Mouse (Mus musculus): ENCODE measurements around the gene AI467606. TPM values are rescaled to one million over a fixed set of nuclear protein-coding genes. Genes with fewer than 3 reads are reported as not detected.
A peak's percentile ranks its signal among the peaks of the same experiment; 100 is the strongest.

AI467606 gene
- polyA plus RNA-seq, 1 experiment from 2014 or later, result 8.3 TPM

DNA sequence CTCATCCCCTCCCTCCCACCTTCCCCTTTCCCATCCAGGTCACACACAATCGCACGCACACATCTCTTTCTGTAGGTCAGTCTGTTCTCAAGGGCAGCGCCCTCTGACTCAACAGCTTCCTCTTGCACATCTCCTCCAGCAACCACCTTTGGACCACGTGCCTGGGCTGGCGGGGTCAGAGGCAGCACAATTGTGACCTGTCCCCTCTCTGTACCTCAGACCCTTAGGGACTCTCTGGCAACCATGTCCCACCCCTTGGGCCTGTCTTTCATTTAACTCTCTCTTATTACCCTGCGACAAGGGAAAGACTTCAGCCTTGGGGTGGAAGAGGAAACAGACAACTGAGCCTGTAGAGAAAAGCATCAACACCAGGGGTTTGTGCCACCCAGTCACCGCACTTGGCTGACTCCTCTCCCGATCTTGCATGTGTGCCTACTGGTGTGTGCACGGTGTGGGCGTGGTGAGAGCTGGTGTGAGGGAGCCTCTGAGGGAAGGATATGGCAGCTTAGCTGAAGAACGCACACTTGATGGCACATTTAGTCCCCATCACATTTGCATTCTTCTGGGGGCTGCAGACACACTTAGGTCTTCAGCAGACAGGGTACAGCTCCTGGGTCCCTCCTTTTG, 43.8 kb downstream of the AI467606 start:
- no peak for ATAC-seq
- 53% methylated on average over 11 of the region's 11 CpGs for WGBS (ENCODE audit: insufficient replicate concordance)
- no peaks in the 10 kb centered on the region for H3K9me3 ChIP-seq (replicated peaks)
- H3K4me1 ChIP-seq, result peaks cover 64% of the 10 kb centered on the region
- peaks cover 8% of the 10 kb centered on the region; the same call in 1 of the 2 replicates for H3K36me3 ChIP-seq
- H3K27me3 ChIP-seq (replicated peaks), result no peaks in the 10 kb centered on the region
- H3K27ac ChIP-seq, result peak overlapping the region; percentile 34
- peak overlapping the region; percentile 65 for H3K4me2 ChIP-seq
- 0 out of 2 replicates have a peak overlapping the region, but pooled peaks have one; percentile 20 for H3K9ac ChIP-seq
- H3K4me3 ChIP-seq, result peak overlapping the region; percentile 48

DNA sequence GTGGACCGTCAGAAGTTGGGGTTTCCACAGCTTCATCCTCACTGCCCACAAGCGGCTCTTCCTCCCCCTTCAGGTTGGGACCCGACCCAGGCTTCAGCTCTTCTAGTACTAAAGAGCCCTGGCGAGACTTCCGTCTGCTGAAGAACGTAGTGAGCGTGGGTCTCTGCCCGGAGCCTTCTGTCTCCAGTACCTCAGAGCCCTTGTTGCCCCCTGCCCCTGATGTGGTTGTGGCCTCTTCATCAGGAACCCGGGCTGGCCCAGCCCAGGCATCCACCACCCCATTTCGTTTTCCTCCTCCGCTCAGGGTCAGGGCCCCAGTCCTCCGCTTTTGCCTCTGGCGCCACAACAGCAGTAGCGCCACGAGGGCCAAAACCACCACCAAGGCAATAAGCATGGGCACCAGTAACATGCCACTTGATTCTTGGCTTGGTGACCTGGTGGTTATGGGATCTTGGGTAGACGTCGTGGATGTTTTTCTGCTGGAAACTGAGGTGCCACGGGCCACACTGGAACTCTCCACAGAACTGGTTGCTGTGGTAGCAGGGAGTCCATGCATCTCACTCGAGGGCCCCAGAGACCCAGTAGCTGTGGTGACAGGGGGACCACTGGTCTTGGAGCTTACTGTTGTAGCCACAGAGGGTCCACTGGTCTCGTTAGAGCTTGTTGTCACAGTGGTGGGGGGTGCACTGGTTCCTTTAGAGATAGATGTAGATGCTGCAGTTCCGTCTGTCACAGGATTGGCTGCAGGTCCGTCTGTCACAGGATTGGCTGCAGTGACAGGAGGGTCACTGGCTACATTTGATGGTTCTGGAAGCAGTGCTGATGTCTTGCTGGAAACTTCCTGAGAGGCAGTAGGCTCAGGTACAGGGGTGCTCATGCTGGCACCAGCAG, 45.3 kb downstream of the AI467606 start:
- Histone ChIP-seq H3K4me1 (peaks cover 76% of the 10 kb centered on the region), H3K36me3 (peaks cover 8% of the 10 kb centered on the region; the same call in 1 of the 2 replicates), H3K27ac (peak overlapping the region; percentile 85), H3K4me3 (peak overlapping the region; percentile 48), H3K4me2 (peak overlapping the region; percentile 65), H3K9me3 (replicated peaks) (no peaks in the 10 kb centered on the region), H3K9ac (peak overlapping the region; percentile 62), H3K27me3 (replicated peaks) (no peaks in the 10 kb centered on the region)
- WGBS (ENCODE audit: insufficient replicate concordance), result 68% methylated on average over 22 of the region's 22 CpGs
- ATAC-seq, result no peak

DNA sequence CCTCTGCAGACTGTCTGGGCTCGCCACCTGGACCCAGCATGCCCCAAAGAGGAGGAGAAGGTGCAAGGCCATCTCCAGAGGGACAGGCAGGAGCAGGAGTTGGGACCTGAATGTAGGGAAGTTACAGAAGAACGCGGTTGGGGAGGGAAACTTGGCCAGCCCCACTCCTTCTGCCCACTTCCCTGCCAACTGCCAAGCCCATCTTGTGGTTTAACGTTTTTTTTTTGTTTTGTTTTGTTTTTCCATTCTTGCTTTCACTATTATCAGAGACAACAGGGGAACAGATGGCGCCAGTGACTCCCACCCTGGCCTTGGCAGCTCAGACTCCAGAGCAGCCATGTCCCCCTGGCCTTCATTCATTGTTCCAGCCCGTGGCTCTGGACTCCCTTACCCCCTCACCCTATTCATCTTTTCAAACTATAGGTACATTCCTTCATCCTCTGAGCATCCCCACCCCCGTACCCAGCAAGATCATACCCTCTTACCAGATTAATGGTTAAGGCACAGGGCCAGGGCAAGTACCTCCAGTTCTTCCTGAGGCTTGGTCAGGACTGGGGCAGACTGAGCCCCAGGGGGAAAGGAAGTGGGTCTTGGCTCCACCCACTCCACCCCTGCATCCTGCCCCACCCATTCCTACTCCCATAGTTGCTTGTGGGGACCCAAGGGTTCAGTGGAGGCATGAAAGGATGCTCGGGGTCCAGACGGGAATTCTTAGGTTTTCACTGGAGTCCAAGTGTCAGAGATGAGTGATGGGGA, 46.3 kb downstream of the AI467606 start, which contains the start of gene Spn:
Gene Spn, minus strand, starts transcription at position 562 of the 756 bp plus-strand sequence.
- peak within 1 kb of the TSS; percentile 48 for H3K4me3 ChIP-seq
- peaks cover 86% of the 10 kb centered on the region for H3K4me1 ChIP-seq
- no peaks in the 10 kb centered on the region for H3K9me3 ChIP-seq (replicated peaks)
- H3K27ac ChIP-seq, result peak within 1 kb of the TSS; percentile 85
- H3K4me2 ChIP-seq, result peak within 1 kb of the TSS; percentile 65
- H3K9ac ChIP-seq, result peak within 1 kb of the TSS; percentile 62
- peak; percentile 54 for ATAC-seq
- no peaks in the 10 kb centered on the region for H3K27me3 ChIP-seq (replicated peaks)
- H3K36me3 ChIP-seq, result peaks cover 8% of the 10 kb centered on the region; the same call in 1 of the 2 replicates
- WGBS (ENCODE audit: insufficient replicate concordance), result 24% methylated on average over 9 of the region's 9 CpGs

DNA sequence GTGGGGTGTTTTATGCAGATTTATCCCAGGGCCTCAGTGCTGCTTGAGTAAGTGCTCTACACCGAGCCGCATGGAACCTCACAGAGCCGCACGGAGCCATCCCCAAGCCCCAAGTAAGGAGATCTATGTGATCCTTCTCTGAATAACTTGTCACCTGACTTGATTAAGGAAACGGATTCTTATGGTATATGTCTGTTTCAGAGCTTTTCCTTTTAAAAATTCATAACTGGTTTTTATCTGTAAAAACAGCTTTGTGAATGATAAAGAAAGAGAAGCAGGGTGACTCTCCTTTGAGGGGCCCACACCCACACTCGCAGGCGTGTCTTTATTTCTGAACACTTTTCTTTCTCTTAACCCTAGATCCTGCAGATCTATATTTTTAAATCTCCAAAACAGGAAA, 47.9 kb downstream of the AI467606 start:
- peak; percentile 66 for ATAC-seq
- 31% methylated on average over 7 of the region's 7 CpGs for WGBS (ENCODE audit: insufficient replicate concordance)
- H3K4me2 ChIP-seq, result peak overlapping the region; percentile 51

DNA sequence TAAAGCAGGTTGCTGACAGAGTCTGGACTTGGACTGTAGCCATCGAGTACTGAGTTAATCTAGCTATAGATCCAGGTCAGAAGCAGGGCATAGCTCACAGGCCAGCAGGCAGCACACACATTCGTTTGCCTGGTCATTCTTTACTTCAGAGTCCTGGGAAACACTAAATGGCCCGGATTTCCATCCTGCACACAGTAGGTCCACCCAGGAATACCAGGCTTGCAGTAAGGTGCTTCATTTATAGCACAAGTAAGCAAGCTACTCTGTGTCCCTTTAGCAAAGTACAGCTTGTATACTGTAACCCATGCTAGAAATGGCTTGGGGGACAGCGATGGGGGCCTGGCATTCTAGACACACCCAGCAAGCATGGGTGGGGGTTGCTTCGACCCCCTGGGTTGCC, 48.4 kb downstream of the AI467606 start:
- ATAC-seq, result no peak; the same call in 1 of the 2 replicates
- Histone ChIP-seq H3K4me3 (no peak overlapping the region), H3K36me3 (peaks cover 8% of the 10 kb centered on the region; the same call in 1 of the 2 replicates), H3K9ac (peak overlapping the region; percentile 38), H3K4me2 (peak overlapping the region; percentile 51), H3K4me1 (peaks cover 99% of the 10 kb centered on the region), H3K27ac (peak overlapping the region; percentile 85), H3K27me3 (replicated peaks) (no peaks in the 10 kb centered on the region), H3K9me3 (replicated peaks) (no peaks in the 10 kb centered on the region)
- 22% methylated on average over 5 of the region's 5 CpGs for WGBS (ENCODE audit: insufficient replicate concordance)

More for the DNA sequence above, 47.9 kb downstream of the AI467606 start:
- Histone ChIP-seq H3K27ac (peak overlapping the region; percentile 85), H3K27me3 (replicated peaks) (no peaks in the 10 kb centered on the region), H3K9ac (peak overlapping the region; percentile 47), H3K4me1 (peaks cover 99% of the 10 kb centered on the region), H3K9me3 (replicated peaks) (no peaks in the 10 kb centered on the region), H3K4me3 (no peak overlapping the region), H3K36me3 (peaks cover 8% of the 10 kb centered on the region; the same call in 1 of the 2 replicates)

DNA sequence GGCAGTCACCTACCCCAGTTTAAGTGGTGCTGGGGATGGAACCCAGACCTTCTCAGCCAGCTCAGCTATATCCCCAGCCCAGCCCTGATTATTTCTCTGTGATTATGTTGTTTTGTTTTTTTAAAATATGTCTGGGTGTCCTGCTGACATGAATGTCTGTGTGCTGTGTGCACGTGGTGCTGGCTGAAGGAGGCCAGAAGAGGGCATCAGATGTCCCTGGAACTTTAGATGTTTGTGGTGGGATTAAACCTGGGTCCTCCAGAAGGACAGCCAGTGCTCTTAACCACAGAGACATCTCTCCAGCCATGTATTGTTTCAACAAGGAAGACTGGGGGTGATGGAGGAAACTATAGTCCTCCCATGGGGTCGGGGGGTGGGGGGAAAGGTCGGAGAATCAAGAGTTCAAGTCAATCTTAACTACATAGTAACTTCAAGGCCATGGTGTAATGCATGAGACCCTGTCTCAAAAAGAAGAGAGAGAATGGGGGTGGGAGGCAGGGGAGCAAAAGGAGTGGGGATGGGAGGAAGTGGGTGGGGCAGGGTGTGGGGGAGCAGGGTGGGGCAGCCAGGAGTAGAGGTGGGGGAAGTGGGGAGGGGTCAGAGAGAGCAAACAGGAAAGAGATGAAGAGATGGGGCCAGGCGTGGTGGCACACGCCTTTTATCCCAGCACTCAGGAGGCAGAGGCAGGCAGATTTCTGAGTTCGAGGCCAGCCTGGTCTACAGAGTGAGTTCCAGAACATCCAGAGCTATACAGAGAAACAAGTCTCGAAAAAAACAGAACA, 49.7 kb downstream of the AI467606 start:
- no peak overlapping the region for H3K4me2 ChIP-seq
- peaks cover 98% of the 10 kb centered on the region for H3K4me1 ChIP-seq
- no peak overlapping the region for H3K4me3 ChIP-seq
- H3K27me3 ChIP-seq (replicated peaks), result no peaks in the 10 kb centered on the region
- H3K9me3 ChIP-seq (replicated peaks), result no peaks in the 10 kb centered on the region
- peak overlapping the region; percentile 85 for H3K27ac ChIP-seq
- peak overlapping the region; percentile 18; the same call in 1 of the 2 replicates for H3K9ac ChIP-seq
- ATAC-seq, result no peak
- H3K36me3 ChIP-seq, result peaks cover 2% of the 10 kb centered on the region; the same call in 1 of the 2 replicates
- 35% methylated on average over 7 of the region's 7 CpGs for WGBS (ENCODE audit: insufficient replicate concordance)

DNA sequence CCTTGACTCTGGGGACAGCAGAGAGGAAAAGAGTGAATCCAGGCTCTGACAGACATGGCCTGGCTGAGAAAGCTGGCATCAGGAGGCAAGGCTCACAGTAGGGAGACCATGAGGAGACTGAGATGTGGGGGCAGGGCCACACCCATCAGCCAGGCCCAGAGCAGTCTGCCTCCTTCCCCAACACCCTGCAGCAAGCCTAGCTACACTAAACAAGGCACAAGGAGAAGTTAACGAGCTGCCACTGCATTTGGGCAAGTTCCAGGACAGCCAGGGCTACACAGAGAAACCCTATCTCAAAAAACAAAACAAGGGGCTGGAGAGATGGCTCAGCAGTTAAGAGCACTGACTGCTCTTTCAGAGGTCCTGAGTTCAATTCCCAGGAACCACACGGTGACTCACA, 51.1 kb downstream of the AI467606 start:
- H3K36me3 ChIP-seq, result no peaks in the 10 kb centered on the region
- 38% methylated on average over 2 of the region's 2 CpGs for WGBS (ENCODE audit: insufficient replicate concordance)
- peak overlapping the region; percentile 85; the same call in 1 of the 2 replicates for H3K27ac ChIP-seq
- peak; percentile 35; the same call in 1 of the 2 replicates for ATAC-seq
- no peak overlapping the region for H3K9ac ChIP-seq
- no peaks in the 10 kb centered on the region for H3K27me3 ChIP-seq (replicated peaks)
- no peak overlapping the region for H3K4me3 ChIP-seq
- no peaks in the 10 kb centered on the region for H3K9me3 ChIP-seq (replicated peaks)
- H3K4me2 ChIP-seq, result peak overlapping the region; percentile 3
- H3K4me1 ChIP-seq, result peaks cover 91% of the 10 kb centered on the region

DNA sequence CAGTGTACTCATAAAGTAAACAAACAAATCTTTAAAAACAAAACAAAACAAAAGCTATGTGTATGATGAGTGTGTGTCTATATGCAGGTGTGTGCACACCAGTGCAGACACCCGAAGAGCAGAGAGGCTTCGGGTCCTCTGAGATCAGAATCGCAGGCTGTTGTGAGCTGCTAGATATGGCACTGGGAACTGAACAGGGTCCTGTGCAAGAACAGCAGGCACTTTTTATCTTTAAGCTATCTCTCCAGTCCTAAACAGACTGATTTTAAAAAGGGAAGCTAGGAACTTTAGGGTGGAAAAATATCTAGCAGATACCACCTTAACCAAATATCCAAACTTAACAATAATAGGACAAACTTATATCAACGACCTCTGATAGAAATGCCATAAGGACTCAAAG, 51.5 kb downstream of the AI467606 start:
- no peak for ATAC-seq
- WGBS (ENCODE audit: insufficient replicate concordance), result 55% methylated on average over 4 of the region's 4 CpGs
- H3K27me3 ChIP-seq (replicated peaks), result no peaks in the 10 kb centered on the region
- peak overlapping the region; percentile 39 for H3K4me2 ChIP-seq
- H3K9ac ChIP-seq, result no peak overlapping the region
- no peak overlapping the region for H3K4me3 ChIP-seq
- peaks cover 86% of the 10 kb centered on the region for H3K4me1 ChIP-seq
- no peaks in the 10 kb centered on the region for H3K36me3 ChIP-seq
- H3K9me3 ChIP-seq (replicated peaks), result no peaks in the 10 kb centered on the region
- peak overlapping the region; percentile 85; the same call in 1 of the 2 replicates for H3K27ac ChIP-seq

Small RNA genes within 50 kb of the gene (microRNA-seq; reads per million reads assigned to microRNA genes)
- gene Gm44343, result not detected

Other genes with a start within 250 kb of the AI467606 start
- gene Doc2a, start 243.9 kb upstream of the AI467606 start, polyA plus RNA-seq (2016; fragmentation: Nextera tagmentation; extraction: Ambion mirVana), result 0.15 and 0.24 TPM in 2 replicates
- 20.3 and 22.0 TPM in 2 replicates for gene Hirip3, start 229.4 kb upstream of the AI467606 start, polyA plus RNA-seq (2016; fragmentation: Nextera tagmentation; extraction: Ambion mirVana)
- 70.5 and 73.0 TPM in 2 replicates for gene Ino80e, start 229.0 kb upstream of the AI467606 start, polyA plus RNA-seq (2016; fragmentation: Nextera tagmentation; extraction: Ambion mirVana)
- 20.1 and 20.6 TPM in 2 replicates for gene Taok2, start 206.7 kb upstream of the AI467606 start, polyA plus RNA-seq (2016; fragmentation: Nextera tagmentation; extraction: Ambion mirVana)
- gene Tmem219, start 168.4 kb upstream of the AI467606 start, polyA plus RNA-seq (2016; fragmentation: Nextera tagmentation; extraction: Ambion mirVana), result 16.7 and 16.9 TPM in 2 replicates
- gene Kctd13, start 162.5 kb upstream of the AI467606 start, polyA plus RNA-seq (2016; fragmentation: Nextera tagmentation; extraction: Ambion mirVana), result 10.3 and 10.7 TPM in 2 replicates
- not detected in 2 replicates for gene Asphd1, start 141.8 kb upstream of the AI467606 start, polyA plus RNA-seq (2016; fragmentation: Nextera tagmentation; extraction: Ambion mirVana)
- gene Sez6l2, start 140.8 kb upstream of the AI467606 start, polyA plus RNA-seq (2016; fragmentation: Nextera tagmentation; extraction: Ambion mirVana), result 0.06 and 0.39 TPM in 2 replicates
- gene Cdipt, start 115.4 kb upstream of the AI467606 start, polyA plus RNA-seq (2016; fragmentation: Nextera tagmentation; extraction: Ambion mirVana), result 59.2 and 63.2 TPM in 2 replicates
- gene Cdiptos, start 115.3 kb upstream of the AI467606 start, polyA plus RNA-seq (2016; fragmentation: Nextera tagmentation; extraction: Ambion mirVana), result 0.29 and 0.44 TPM in 2 replicates
- 8.3 and 8.9 TPM in 2 replicates for gene Mvp, start 76.7 kb upstream of the AI467606 start, polyA plus RNA-seq (2016; fragmentation: Nextera tagmentation; extraction: Ambion mirVana)
- gene Pagr1b, start 74.9 kb upstream of the AI467606 start, polyA plus RNA-seq (2016; fragmentation: Nextera tagmentation; extraction: Ambion mirVana), result 0.57 TPM in 1 of 2 replicates, not detected in the other
- 60.5 and 65.1 TPM in 2 replicates for gene Pagr1a, start 74.0 kb upstream of the AI467606 start, polyA plus RNA-seq (2016; fragmentation: Nextera tagmentation; extraction: Ambion mirVana)
- 4.1 and 8.9 TPM in 2 replicates for gene Gm42742, start 70.3 kb upstream of the AI467606 start, polyA plus RNA-seq (2016; fragmentation: Nextera tagmentation; extraction: Ambion mirVana)
- 0.88 and 2.1 TPM in 2 replicates for gene Prrt2, start 70.1 kb upstream of the AI467606 start, polyA plus RNA-seq (2016; fragmentation: Nextera tagmentation; extraction: Ambion mirVana)
- gene Maz, start 64.3 kb upstream of the AI467606 start, polyA plus RNA-seq (2016; fragmentation: Nextera tagmentation; extraction: Ambion mirVana), result 104 and 107 TPM in 2 replicates
- 126 and 132 TPM in 2 replicates for gene Kif22, start 48.9 kb upstream of the AI467606 start, polyA plus RNA-seq (2016; fragmentation: Nextera tagmentation; extraction: Ambion mirVana)
- gene Zg16, start 4.0 kb upstream of the AI467606 start, polyA plus RNA-seq (2016; fragmentation: Nextera tagmentation; extraction: Ambion mirVana), result not detected in 2 replicates
- 36.5 and 40.3 TPM in 2 replicates for gene Qprt, start 30.9 kb downstream of the AI467606 start, polyA plus RNA-seq (2016; fragmentation: Nextera tagmentation; extraction: Ambion mirVana)
- gene Spn, start 46.5 kb downstream of the AI467606 start, polyA plus RNA-seq (2016; fragmentation: Nextera tagmentation; extraction: Ambion mirVana), result 7.3 and 7.4 TPM in 2 replicates
- gene Cd2bp2, start 104.7 kb downstream of the AI467606 start, polyA plus RNA-seq (2016; fragmentation: Nextera tagmentation; extraction: Ambion mirVana), result 35.0 and 36.0 TPM in 2 replicates
- 26.7 and 30.9 TPM in 2 replicates for gene Tbc1d10b, start 117.1 kb downstream of the AI467606 start, polyA plus RNA-seq (2016; fragmentation: Nextera tagmentation; extraction: Ambion mirVana)
- 37.6 and 41.4 TPM in 2 replicates for gene Mylpf, start 117.5 kb downstream of the AI467606 start, polyA plus RNA-seq (2016; fragmentation: Nextera tagmentation; extraction: Ambion mirVana)
- 13.7 and 14.2 TPM in 2 replicates for gene Zfp553, start 141.7 kb downstream of the AI467606 start, polyA plus RNA-seq (2016; fragmentation: Nextera tagmentation; extraction: Ambion mirVana)
- gene Sept1, start 141.8 kb downstream of the AI467606 start, polyA plus RNA-seq (2016; fragmentation: Nextera tagmentation; extraction: Ambion mirVana), result 10.6 and 13.6 TPM in 2 replicates
- gene Zfp771, start 152.9 kb downstream of the AI467606 start, polyA plus RNA-seq (2016; fragmentation: Nextera tagmentation; extraction: Ambion mirVana), result 30.0 and 31.6 TPM in 2 replicates
- 163 and 167 TPM in 2 replicates for gene Dctpp1, start 169.3 kb downstream of the AI467606 start, polyA plus RNA-seq (2016; fragmentation: Nextera tagmentation; extraction: Ambion mirVana)
- 170 and 172 TPM in 2 replicates for gene Sephs2, start 182.7 kb downstream of the AI467606 start, polyA plus RNA-seq (2016; fragmentation: Nextera tagmentation; extraction: Ambion mirVana)
- 6.0 and 6.3 TPM in 2 replicates for gene Itgal, start 204.9 kb downstream of the AI467606 start, polyA plus RNA-seq (2016; fragmentation: Nextera tagmentation; extraction: Ambion mirVana)

Data from liver, embryonic 12.5 days (tissue).